Mouse (Mus musculus) layer of hippocampus, adult 8-10 months (tissue): ENCODE data around the gene Whrn. TPM values are rescaled to one million over a fixed set of nuclear protein-coding genes. Genes with fewer than 3 reads are reported as not detected.

Experiments
- DNase-seq, 2 experiments: peaks; one replicate each; pipeline ENCODE4 v3.0.0; 2022; ENCODE audit warnings: low spot score in 2 of 2
- total RNA-seq, 4 experiments: library from RNA; stranded (reverse); gene quantifications; 2 replicates each; pipeline ENCODE4 v1.2.4; 2022

The Whrn gene
- total RNA-seq, 4 experiments from 2014 or later = 23.8 to 32.9 (median 28.2) TPM

GRCm38 (mm10) chr4:63409317-63409907 lies 86.4 kb downstream of the Whrn start:
- no peak for DNase-seq

- DNase-seq = peak in 1 of 2 experiments; percentile 50
Observed at GRCm38 (mm10) chr4:63408649-63409048, 87.1 kb downstream of the Whrn start.

DNA sequence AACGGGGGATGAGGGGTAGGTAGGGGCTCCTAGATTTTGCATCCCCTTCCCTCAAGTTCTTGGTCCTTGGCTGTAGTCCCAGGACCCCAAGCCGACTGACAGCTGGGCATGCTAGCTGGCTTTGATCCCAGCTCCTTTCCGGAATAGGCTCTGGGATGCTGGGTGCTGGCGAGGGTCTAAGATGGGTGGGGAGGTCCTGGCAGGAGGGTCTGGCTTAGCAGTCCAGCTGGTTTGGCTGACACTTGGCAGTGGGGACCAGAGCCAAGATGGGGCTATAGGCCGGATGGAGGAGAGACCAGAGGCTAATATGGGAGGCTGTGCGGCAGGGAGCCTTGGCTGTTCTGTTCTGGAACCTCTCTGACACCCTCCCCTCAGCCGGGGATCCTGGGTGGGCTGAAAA lies 87.5 kb downstream of the Whrn start:
- no peak for DNase-seq

- no peak for DNase-seq
Observed at GRCm38 (mm10) chr4:63405683-63406082, 90.1 kb downstream of the Whrn start.

DNA sequence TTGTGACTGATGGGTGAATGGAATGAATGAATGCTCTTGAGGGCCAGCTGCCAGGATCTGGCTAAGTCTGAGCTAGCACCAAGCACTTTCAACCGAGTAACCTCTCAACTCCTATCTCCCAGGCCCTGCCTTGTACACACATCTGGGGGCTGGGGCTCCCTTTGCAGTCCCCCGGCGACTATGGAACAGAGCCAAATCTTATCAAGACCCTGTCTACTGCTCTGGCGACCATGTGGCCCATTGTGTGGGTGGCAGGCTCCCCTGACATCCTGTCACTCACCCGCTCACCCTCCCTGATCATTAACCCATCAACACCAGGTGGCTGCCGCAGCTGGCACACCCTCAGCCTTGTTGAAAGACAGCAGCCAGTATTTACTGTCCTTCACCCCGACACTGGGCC lies 90.7 kb downstream of the Whrn start:
- no peak for DNase-seq

- DNase-seq = no peak
Observed at GRCm38 (mm10) chr4:63404205-63404604, 91.6 kb downstream of the Whrn start.

DNA sequence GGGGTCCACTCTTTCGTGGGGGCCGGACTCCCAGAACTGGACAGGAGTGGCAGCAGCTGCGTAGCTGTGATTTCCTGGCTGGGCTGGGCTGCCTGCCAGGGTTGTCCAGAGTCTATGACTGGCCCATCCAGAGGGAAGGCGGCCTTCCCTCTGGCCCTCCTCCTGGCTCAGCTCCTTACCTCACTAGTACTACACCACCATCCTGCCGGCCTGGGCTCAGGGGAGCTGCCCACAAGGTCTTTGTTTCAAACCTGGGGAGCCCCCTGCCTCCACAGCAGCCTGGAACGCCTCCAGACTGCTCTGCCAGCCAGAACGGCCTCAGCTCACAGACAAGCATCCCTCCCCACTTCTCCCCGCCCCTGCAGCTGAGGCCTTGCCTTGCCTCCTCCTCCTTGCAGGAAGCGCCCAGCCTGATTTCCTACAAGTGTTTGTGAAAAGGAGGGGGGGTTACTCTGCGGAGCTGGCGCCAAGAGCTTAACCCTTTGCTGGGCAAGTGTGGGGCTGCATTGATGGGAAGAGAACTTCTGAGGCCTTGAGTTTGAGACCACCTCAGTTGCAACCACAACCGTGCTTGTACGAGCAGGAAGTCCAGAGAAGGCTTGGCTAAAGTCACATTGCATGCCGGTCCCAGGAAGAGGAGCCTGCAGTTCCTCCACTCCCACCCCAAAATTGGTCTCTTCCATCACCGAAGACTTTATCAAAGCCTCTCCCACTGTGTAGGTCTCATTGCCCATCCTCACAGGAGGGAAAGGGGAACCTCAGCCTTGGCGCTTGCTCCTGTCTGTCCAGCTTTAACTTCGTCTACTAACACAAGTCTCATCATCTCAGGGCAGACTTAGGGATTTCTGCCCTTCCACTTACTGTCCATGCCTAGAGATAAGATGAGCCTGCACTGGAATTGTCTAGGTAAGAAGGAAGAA lies 92.5 kb downstream of the Whrn start, which contains the start of gene Akna:
Akna (minus strand) TSS at position 315 of the 920 bp plus-strand sequence.
- peak; percentile 59 to 60 for DNase-seq

- no peak for DNase-seq
Observed at GRCm38 (mm10) chr4:63402558-63402957, 93.2 kb downstream of the Whrn start.

GRCm38 (mm10) chr4:63402056-63402455 lies 93.7 kb downstream of the Whrn start:
- DNase-seq = no peak

DNA sequence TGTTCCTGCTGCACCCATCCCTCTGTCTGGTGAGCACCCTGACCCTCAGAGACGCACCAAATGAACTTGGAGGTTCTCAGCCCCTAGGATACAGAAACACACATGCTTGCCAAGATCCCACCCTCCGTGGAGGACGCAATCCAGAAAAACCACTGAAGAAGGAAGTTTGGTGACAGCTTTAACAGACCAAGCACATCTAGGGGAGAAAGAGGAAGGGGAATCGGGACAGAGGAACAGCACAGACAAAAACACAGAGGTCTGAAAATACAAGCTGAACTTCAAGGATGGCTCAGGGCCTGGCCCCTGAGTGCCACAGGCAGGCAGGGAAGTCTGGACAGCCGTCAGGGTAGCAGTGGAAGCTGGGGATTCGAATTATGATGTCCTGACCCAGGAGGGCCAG lies 94.2 kb downstream of the Whrn start:
- no peak for DNase-seq

DNA sequence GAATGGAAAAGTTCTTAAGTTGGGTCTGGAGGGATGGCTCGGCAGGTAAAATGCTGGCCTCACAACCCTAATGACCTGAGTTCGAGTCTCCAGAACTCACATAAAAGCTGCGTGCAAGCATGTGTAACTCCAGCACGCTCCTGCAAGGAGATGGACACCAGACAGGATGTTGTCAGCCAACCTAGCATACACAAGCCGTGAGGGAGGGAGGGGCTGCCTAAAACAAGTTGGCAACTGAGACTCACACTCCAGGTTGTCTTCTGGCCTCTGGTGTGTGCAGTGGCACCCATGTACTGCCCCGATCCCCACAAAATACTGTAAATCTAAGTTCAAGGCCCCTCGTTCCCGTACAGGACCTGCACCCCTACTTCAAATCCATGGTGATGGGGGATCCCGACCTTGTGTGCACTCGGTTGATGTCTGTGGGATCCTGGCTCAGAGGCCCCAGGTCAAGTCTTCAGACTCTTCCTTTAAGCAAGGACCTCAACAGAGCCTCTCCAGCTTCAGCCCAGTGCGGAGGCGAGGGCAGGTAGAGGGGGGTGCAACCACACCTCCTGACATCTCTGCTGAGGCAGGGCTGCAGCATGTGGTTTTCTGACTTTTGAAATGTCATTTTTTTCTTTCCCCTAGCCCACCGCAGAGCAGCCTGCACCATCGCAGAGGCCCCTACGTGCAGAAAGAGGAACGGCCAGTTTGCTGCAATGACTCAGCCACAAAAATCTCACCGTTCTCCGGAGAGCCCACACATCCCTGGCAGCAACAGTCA lies 95.1 kb downstream of the Whrn start:
- DNase-seq = no peak

DNA sequence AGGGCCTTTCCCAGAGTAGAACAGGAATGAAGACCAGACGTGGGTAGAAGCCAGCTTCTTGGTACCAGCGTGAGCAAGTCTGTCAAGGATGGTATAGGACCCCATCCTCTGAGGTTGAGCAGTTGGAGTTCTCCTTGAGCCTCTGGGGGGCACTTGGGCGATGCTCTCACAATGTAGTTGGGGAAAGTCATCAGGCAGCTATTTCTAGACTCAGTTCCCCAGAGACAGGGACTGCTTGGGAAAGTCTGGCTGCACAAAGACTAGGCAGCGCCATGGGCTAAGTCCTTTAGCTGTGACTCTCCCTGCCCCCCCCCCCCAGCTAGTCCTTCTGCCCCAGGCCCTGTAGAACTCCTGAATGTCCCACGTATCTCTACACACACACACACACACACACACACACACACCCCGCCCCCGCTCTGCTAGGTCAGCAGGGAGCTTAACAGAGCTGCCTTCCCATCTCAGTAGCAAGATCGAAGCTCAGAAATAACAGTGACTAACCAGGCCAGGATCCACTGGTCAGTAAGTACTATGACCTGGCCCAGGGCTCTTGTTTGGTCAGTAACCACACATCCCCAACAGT lies 96.0 kb downstream of the Whrn start:
- DNase-seq = no peak

DNA sequence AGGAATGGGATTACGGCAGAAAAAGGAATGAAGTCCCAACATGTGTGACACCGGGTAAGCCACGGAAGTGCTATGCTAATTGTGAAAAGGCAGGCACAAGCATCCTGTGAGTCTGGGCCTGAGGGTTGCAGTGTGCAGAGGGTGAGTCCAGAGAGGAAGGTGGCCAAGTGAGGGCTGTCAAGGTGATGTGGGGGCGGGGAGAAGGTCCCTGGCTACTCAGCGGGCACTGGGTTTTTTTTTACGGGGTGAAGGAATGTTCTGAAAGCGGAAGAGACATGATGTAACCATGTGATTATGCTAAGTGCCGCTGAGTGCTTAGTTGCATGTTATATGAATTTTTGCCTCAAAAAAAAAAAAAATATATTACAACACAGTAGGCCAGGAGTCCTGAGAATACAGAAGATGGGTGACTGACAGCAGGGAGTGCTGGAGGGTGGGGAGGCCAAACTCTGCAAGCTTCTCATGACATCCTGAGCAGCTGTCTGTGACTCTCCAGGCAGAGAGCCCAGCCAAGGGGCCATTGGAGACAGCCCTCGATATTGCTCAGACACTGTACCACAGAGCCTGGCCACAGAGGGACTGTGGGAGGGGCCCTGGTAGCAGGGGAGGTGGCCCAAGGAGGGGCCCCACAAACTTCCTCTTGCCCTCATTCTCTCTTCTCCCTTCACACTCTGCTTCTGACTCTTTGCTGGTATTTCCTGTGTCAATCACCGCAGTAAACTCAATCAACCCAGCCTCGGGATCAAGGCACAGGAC lies 96.8 kb downstream of the Whrn start:
- DNase-seq = no peak

GRCm38 (mm10) chr4:63397981-63398537 lies 97.7 kb downstream of the Whrn start:
- no peak for DNase-seq

- no peak for DNase-seq
Observed at GRCm38 (mm10) chr4:63391322-63391721, 104.5 kb downstream of the Whrn start.

- DNase-seq = no peak
Observed at GRCm38 (mm10) chr4:63389887-63390528, 105.8 kb downstream of the Whrn start.

GRCm38 (mm10) chr4:63389121-63389886 lies 106.5 kb downstream of the Whrn start:
- no peak for DNase-seq

- DNase-seq = no peak
Observed at GRCm38 (mm10) chr4:63388029-63388428, 107.8 kb downstream of the Whrn start.

- no peak for DNase-seq
Observed at GRCm38 (mm10) chr4:63385784-63386183, 110.0 kb downstream of the Whrn start.
